Mouse (Mus musculus) cerebellum, postnatal 10 days (tissue): Measurements from ENCODE around the gene Yju2.

Source experiments
- DNase-seq, 2 experiments: peaks; one replicate each; pipeline ENCODE4 v3.0.0; 2021; ENCODE audit warnings: mixed read lengths in 2 of 2

The Yju2 gene

GRCm38 (mm10) chr17:56008356-56009087, 49.6 kb downstream of the Yju2 start:
- DNase-seq = peak; percentile 94 to 96

- peak; percentile 94 to 97 for DNase-seq
Observed at GRCm38 (mm10) chr17:56009088-56009961, 50.4 kb downstream of the Yju2 start.

- DNase-seq = no peak
Observed at GRCm38 (mm10) chr17:56009962-56010240, 51.0 kb downstream of the Yju2 start.

GRCm38 (mm10) chr17:56010255-56010654, 51.4 kb downstream of the Yju2 start:
- DNase-seq = peak; percentile 36 to 41

GRCm38 (mm10) chr17:56010681-56011080, 51.8 kb downstream of the Yju2 start:
- peak; percentile 90 to 94 for DNase-seq

- DNase-seq = peak; percentile 28 to 35
Observed at GRCm38 (mm10) chr17:56011441-56011840, 52.5 kb downstream of the Yju2 start.

- DNase-seq = peak in 1 of 2 experiments; percentile 22
Observed at GRCm38 (mm10) chr17:56015293-56015692, 56.4 kb downstream of the Yju2 start.

- peak in 1 of 2 experiments; percentile 16 for DNase-seq
Observed at GRCm38 (mm10) chr17:56016382-56016781, 57.5 kb downstream of the Yju2 start.

- DNase-seq = peak; percentile 59 to 62
Observed at GRCm38 (mm10) chr17:56016793-56017785, 58.2 kb downstream of the Yju2 start.

- DNase-seq = peak in 1 of 2 experiments; percentile 33
Observed at GRCm38 (mm10) chr17:56017848-56018247, 58.9 kb downstream of the Yju2 start.
